Mouse (Mus musculus): ENCODE data around the gene Rasef. TPM values are rescaled to one million over a fixed set of nuclear protein-coding genes. Genes with fewer than 3 reads are reported as not detected.
"Not testable (repeated sequence)": the region's sequence is repeated elsewhere in the genome, so short reads cannot be mapped to it uniquely, and the experiment has no call there.

Gene Rasef
- polyA plus RNA-seq, 1 experiment from 2014 or later, result 1.7 TPM

GRCm38 (mm10) chr4:73683216-73683615 lies 107.6 kb downstream of the Rasef start, which contains the start of gene Gm428:
Gene Gm428, plus strand, starts transcription at chr4:73683516.
- H3K9ac ChIP-seq (ENCODE audit: low read length); H3K4me1 ChIP-seq (ENCODE audit: control insufficient read depth, insufficient read depth, low read length); DNase-seq (ENCODE audit: low spot score); H3K36me3 ChIP-seq (ENCODE audit: control insufficient read depth, insufficient read depth, low read length); H3K9me3 ChIP-seq (ENCODE audit: control insufficient read depth, low read length); H3K4me2 ChIP-seq (ENCODE audit: low read depth, severe bottlenecking); H3K27ac ChIP-seq (replicated peaks; ENCODE audit: low read depth, low read length); H3K27me3 ChIP-seq (ENCODE audit: control insufficient read depth, insufficient read depth, low read length); ATAC-seq (ENCODE audit: insufficient number of reproducible peaks, low FRiP score, low TSS enrichment, low read depth); H3K4me3 ChIP-seq (ENCODE audit: low read depth, low read length): not testable (repeated sequence)
- 80% methylated on average over 1 of the region's 4 CpGs for WGBS

GRCm38 (mm10) chr4:73668054-73668453 lies 122.7 kb downstream of the Rasef start, which contains the start of gene Gm11239:
Gene Gm11239, plus strand, starts transcription at chr4:73668354.
- not testable (repeated sequence) for H3K36me3 ChIP-seq (ENCODE audit: control insufficient read depth, insufficient read depth, low read length); H3K4me2 ChIP-seq (ENCODE audit: low read depth, severe bottlenecking); DNase-seq (ENCODE audit: low spot score); H3K9ac ChIP-seq (ENCODE audit: low read length); H3K4me1 ChIP-seq (ENCODE audit: control insufficient read depth, insufficient read depth, low read length); H3K27ac ChIP-seq (replicated peaks; ENCODE audit: low read depth, low read length); H3K4me3 ChIP-seq (ENCODE audit: low read depth, low read length); H3K27me3 ChIP-seq (ENCODE audit: control insufficient read depth, insufficient read depth, low read length); H3K9me3 ChIP-seq (ENCODE audit: control insufficient read depth, low read length); ATAC-seq (ENCODE audit: insufficient number of reproducible peaks, low FRiP score, low TSS enrichment, low read depth)
- no CpG with 5 or more reads among the region's 4 CpGs for WGBS

Other genes starting within 250 kb of the Rasef start
- not detected in 2 replicates for gene Gm11238, start 183.1 kb downstream of the Rasef start, polyA plus RNA-seq (2014; fragmentation: Nextera tagmentation; extraction: Ambion mirVana)
- gene Gm11237, start 168.0 kb downstream of the Rasef start, polyA plus RNA-seq (2014; fragmentation: Nextera tagmentation; extraction: Ambion mirVana), result not detected in 2 replicates
- gene Gm11236, start 152.9 kb downstream of the Rasef start, polyA plus RNA-seq (2014; fragmentation: Nextera tagmentation; extraction: Ambion mirVana), result not detected in 2 replicates
- gene Gm11239, start 122.6 kb downstream of the Rasef start, polyA plus RNA-seq (2014; fragmentation: Nextera tagmentation; extraction: Ambion mirVana), result not detected in 2 replicates
- gene Gm428, start 107.5 kb downstream of the Rasef start, polyA plus RNA-seq (2014; fragmentation: Nextera tagmentation; extraction: Ambion mirVana), result not detected in 2 replicates
- gene Gm11758, start 85.3 kb upstream of the Rasef start, polyA plus RNA-seq (2014; fragmentation: Nextera tagmentation; extraction: Ambion mirVana), result not detected in 2 replicates
- not detected in 2 replicates for gene Gm11757, start 100.1 kb upstream of the Rasef start, polyA plus RNA-seq (2014; fragmentation: Nextera tagmentation; extraction: Ambion mirVana)
- gene Gm13871, start 115.0 kb upstream of the Rasef start, polyA plus RNA-seq (2014; fragmentation: Nextera tagmentation; extraction: Ambion mirVana), result not detected in 2 replicates
- gene Gm11756, start 129.8 kb upstream of the Rasef start, polyA plus RNA-seq (2014; fragmentation: Nextera tagmentation; extraction: Ambion mirVana), result not detected in 2 replicates
- 1.2 TPM in 2 replicates for gene 2310002L09Rik, start 159.9 kb upstream of the Rasef start, polyA plus RNA-seq (2014; fragmentation: Nextera tagmentation; extraction: Ambion mirVana)
- gene Frmd3, start 222.4 kb upstream of the Rasef start, polyA plus RNA-seq (2014; fragmentation: Nextera tagmentation; extraction: Ambion mirVana), result 0.85 and 1.4 TPM in 2 replicates